8 mouse cellular contexts compared by ENCODE assay signal in the genomic region with DNA sequence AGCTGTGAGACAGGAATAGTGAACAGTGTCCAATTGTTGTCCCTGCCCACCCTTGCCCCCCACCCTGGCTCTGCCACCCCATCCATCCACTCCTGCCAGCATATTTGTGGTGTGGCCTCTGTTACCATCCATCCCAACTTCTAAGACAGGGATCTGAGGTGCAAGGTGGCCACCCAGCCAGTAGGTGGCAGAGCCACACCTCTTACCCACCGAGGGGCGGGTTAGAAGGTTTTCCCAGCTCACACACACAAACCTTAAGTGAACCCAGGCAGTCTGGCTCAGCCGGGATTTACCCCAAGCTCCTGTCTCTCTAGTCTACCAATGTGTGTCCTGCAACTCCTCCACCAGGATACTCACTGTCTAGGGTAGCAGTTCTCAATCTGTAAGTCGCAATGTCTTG. TPM values are rescaled to one million over a fixed set of nuclear protein-coding genes. Genes with fewer than 3 reads are reported as not detected.
DNase-seq lines count a peak whose midpoint lies in the region; ATAC-seq and TF ChIP-seq lines count a peak whose summit lies in the region.
"Had no signal": no experiment of that assay in that cellular context is flagged by ENCODE, and none has a peak within 500 bp of the region (broad histone marks: within the 10 kb centered on the region; RNA-seq: fewer than 3 reads in every experiment).

No protein-coding gene starts in this region.

- no peaks in the 10 kb centered on the region for H3K27me3 ChIP-seq in liver, adult 2 months (ENCODE audit: control insufficient read depth, insufficient read depth, low read length)
- peaks cover 36% of the 10 kb centered on the region for H3K27me3 ChIP-seq in liver, embryonic 12.5 days (replicated peaks)

- TF ChIP-seq CTCF in liver, adult 2 months (IDR thresholded peaks at IDR 0.05; ENCODE audit: low read depth, low read length): peak; percentile 92

- no peak overlapping the region for H3K9ac ChIP-seq in liver, adult 2 months (ENCODE audit: low read depth, low read length)
- no peak overlapping the region for H3K9ac ChIP-seq in liver, embryonic 12.5 days
- no peak overlapping the region for H3K9ac ChIP-seq in ES-E14 (ENCODE audit: insufficient read depth, low read depth, low read length, poor library complexity, severe bottlenecking)

- H3K9me3 ChIP-seq in liver, embryonic 12.5 days (replicated peaks): no peaks in the 10 kb centered on the region
- H3K9me3 ChIP-seq in ES-E14 (ENCODE audit: control insufficient read depth, insufficient read depth, low read depth, low read length): no peaks in the 10 kb centered on the region
- H3K9me3 ChIP-seq: megakaryocyte, embryonic 14.5 days had no signal

- no peak for TF ChIP-seq POLR2A in liver, adult 2 months (IDR thresholded peaks at IDR 0.05; ENCODE audit: extremely low read depth, insufficient read depth, low read length)

- peak; percentile 45 for DNase-seq in liver, adult 2 months (ENCODE audit: extremely low read depth, low read depth, low spot score)
- DNase-seq in ES-E14 (ENCODE audit: low read depth, low spot score): no peak
- DNase-seq in adrenal gland, postnatal 14 days: peak; percentile 74
- DNase-seq in lung, postnatal 36 days: peak; percentile 47

- no peak for ATAC-seq in liver, embryonic 12.5 days
- 0 out of 2 replicates have a peak, but pooled peaks have one; percentile 40 for ATAC-seq in granulocyte monocyte progenitor cell, adult 5-6 weeks (replicated peaks; ENCODE audit: poor library complexity, severe bottlenecking)
- ATAC-seq in monocyte, adult 5-6 weeks (replicated peaks; ENCODE audit: insufficient number of reproducible peaks, low FRiP score, low TSS enrichment, poor library complexity, severe bottlenecking): no peak

- 21% methylated on average over 4 of the region's 4 CpGs for WGBS in liver, adult 2 months
- 23% methylated on average over 4 of the region's 4 CpGs for WGBS in liver, embryonic 12.5 days (ENCODE audit: insufficient replicate concordance)

- no peaks in the 10 kb centered on the region for H3K36me3 ChIP-seq in liver, adult 2 months (ENCODE audit: control insufficient read depth, insufficient read depth, low read length)
- no peaks in the 10 kb centered on the region for H3K36me3 ChIP-seq in liver, embryonic 12.5 days
- H3K36me3 ChIP-seq in ES-E14 (ENCODE audit: control insufficient read depth, insufficient read depth, low read length, poor library complexity, severe bottlenecking): no peaks in the 10 kb centered on the region

- H3K4me3 ChIP-seq in liver, adult 2 months (ENCODE audit: insufficient read depth, low read depth, low read length): no peak overlapping the region
- no peak overlapping the region for H3K4me3 ChIP-seq in liver, embryonic 12.5 days
- H3K4me3 ChIP-seq in ES-E14 (ENCODE audit: insufficient read depth in 1 of 2, low read depth in 1 of 2, low read length in 2 of 2, poor library complexity in 1 of 2, severe bottlenecking in 1 of 2): no peak overlapping the region
- H3K4me3 ChIP-seq: megakaryocyte, embryonic 14.5 days had no signal

- no peaks in the 10 kb centered on the region for H3K79me2 ChIP-seq in liver, adult 2 months (ENCODE audit: control insufficient read depth, insufficient read depth, low read length)

- H3K4me2 ChIP-seq in liver, embryonic 12.5 days: no peak overlapping the region

- H3K27ac ChIP-seq in liver, adult 2 months (replicated peaks; ENCODE audit: insufficient read depth, low read depth, low read length): no peak overlapping the region
- H3K27ac ChIP-seq in liver, embryonic 12.5 days: no peak overlapping the region
- H3K27ac ChIP-seq in ES-E14 (ENCODE audit: insufficient read depth, low read depth, low read length, poor library complexity, severe bottlenecking): no peak overlapping the region

- H3K4me1 ChIP-seq in liver, adult 2 months (ENCODE audit: control insufficient read depth, insufficient read depth, low read length): no peaks in the 10 kb centered on the region
- H3K4me1 ChIP-seq in liver, embryonic 12.5 days: no peaks in the 10 kb centered on the region
- H3K4me1 ChIP-seq in ES-E14 (ENCODE audit: control insufficient read depth in 2 of 2, insufficient read depth in 2 of 2, low read length in 2 of 2, poor library complexity in 1 of 2): no peaks in the 10 kb centered on the region; a peak in 1 of 4 replicates

- in situ Hi-C loops in ES-E14 (cut with MboI; ENCODE audit: low sequenced_read_pairs in 2 of 2, unreplicated experiment in 2 of 2): no loop called here

TF ChIP-seq in ES-E14, 5 proteins besides CTCF, POLR2A, EP300 and RAD21:
- TF ChIP-seq ZNF384 (IDR thresholded peaks at IDR 0.05; ENCODE audit: low read depth, low read length): no peak
- TF ChIP-seq ZC3H11A (IDR thresholded peaks at IDR 0.05; ENCODE audit: borderline replicate concordance, low read depth, low read length): peak; percentile 9; the same call in 1 of the 2 replicates

RNA-seq across cellular contexts. Expression of a gene that starts 30.5 kb away (rescaled TPM):
- 0.67 and 0.83 TPM in 2 replicates for total RNA-seq in liver, adult 2 months (2014; rRNA removed)
- 0.73 and 0.95 TPM in 2 replicates for polyA plus RNA-seq in liver, adult 2 months (2012; rRNA removed)
- polyA plus RNA-seq in liver, embryonic 12.5 days (2016; fragmentation: Nextera tagmentation; extraction: Ambion mirVana): 0.11 and 0.18 TPM in 2 replicates
- 0.11 and 0.18 TPM in 2 replicates for total RNA-seq in ES-E14 (2012; rRNA removed)
- 14.4 and 14.9 TPM in 2 replicates for total RNA-seq in adrenal gland, postnatal 14 days (2021)
- not detected in 2 replicates for total RNA-seq in granulocyte monocyte progenitor cell, adult 5-6 weeks (2014; fragmentation: Nextera tagmentation)
- total RNA-seq in granulocyte monocyte progenitor cell, adult 5-6 weeks (2017): not detected in 2 replicates
- total RNA-seq in monocyte, adult 5-6 weeks (2017): not detected in 3 replicates

RNA-seq across cellular contexts. Expression of a gene that starts 32.3 kb away (rescaled TPM):
- 0.13 and 0.18 TPM in 2 replicates for total RNA-seq in liver, adult 2 months (2014; rRNA removed)
- 0.10 and 0.16 TPM in 2 replicates for polyA plus RNA-seq in liver, adult 2 months (2012; rRNA removed)
- 5.1 and 5.2 TPM in 2 replicates for polyA plus RNA-seq in liver, embryonic 12.5 days (2016; fragmentation: Nextera tagmentation; extraction: Ambion mirVana)
- 17.6 and 48.5 TPM in 2 replicates for total RNA-seq in ES-E14 (2012; rRNA removed)
- 8.3 and 10.7 TPM in 2 replicates for total RNA-seq in adrenal gland, postnatal 14 days (2021)
- not detected in 2 replicates for total RNA-seq in granulocyte monocyte progenitor cell, adult 5-6 weeks (2014; fragmentation: Nextera tagmentation)
- total RNA-seq in granulocyte monocyte progenitor cell, adult 5-6 weeks (2017): 0.30 TPM in 1 of 2 replicates, not detected in the other
- not detected in 3 replicates for total RNA-seq in monocyte, adult 5-6 weeks (2017)

RNA-seq across cellular contexts. Expression of a gene that starts 56.6 kb away (rescaled TPM):
- 5.3 and 7.1 TPM in 2 replicates for total RNA-seq in liver, adult 2 months (2014; rRNA removed)
- 10.2 and 11.5 TPM in 2 replicates for polyA plus RNA-seq in liver, adult 2 months (2012; rRNA removed)
- 67.8 and 70.7 TPM in 2 replicates for polyA plus RNA-seq in liver, embryonic 12.5 days (2016; fragmentation: Nextera tagmentation; extraction: Ambion mirVana)
- 74.3 and 77.0 TPM in 2 replicates for total RNA-seq in ES-E14 (2012; rRNA removed)
- 53.0 and 59.1 TPM in 2 replicates for total RNA-seq in adrenal gland, postnatal 14 days (2021)
- 91.0 and 145 TPM in 2 replicates for total RNA-seq in granulocyte monocyte progenitor cell, adult 5-6 weeks (2014; fragmentation: Nextera tagmentation)
- total RNA-seq in granulocyte monocyte progenitor cell, adult 5-6 weeks (2017): 52.2 and 55.5 TPM in 2 replicates
- 39.1 to 53.4 TPM (median 43.6 TPM) in 3 replicates for total RNA-seq in monocyte, adult 5-6 weeks (2017)
